Mouse (Mus musculus): Measurements from ENCODE around the gene Proz. TPM values are rescaled to one million over a fixed set of nuclear protein-coding genes. Genes with fewer than 3 reads are reported as not detected.
A peak's percentile ranks its signal among the peaks of the same experiment; 100 is the strongest.
"Not testable (repeated sequence)": the region's sequence is repeated elsewhere in the genome, so short reads cannot be mapped to it uniquely, and the experiment has no call there.

Gene Proz
- polyA plus RNA-seq, 1 experiment from 2014 or later: 0.20 TPM

DNA sequence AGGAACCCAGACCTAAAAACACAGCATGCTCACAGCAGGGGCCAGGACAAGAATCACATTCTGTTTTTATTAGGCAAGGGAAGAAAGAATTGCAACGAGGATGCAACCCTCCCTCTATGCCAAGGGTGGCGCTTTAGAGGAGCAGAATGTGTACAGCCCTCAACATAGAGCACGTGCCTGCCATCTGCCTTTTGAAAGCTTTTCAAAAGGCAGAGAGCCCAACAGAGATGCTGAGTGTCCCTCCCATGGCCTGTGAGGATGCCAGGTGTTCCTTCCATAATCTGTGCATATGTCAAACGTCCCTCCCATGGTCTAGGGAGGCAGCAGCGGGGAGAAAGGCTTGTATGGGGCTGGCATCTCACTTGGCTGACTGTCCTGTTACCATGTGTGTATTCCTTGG lies 13.1 kb upstream of the Proz start:
- 56% methylated on average over 5 of the region's 5 CpGs for WGBS
- 0 out of 2 replicates have a peak, but pooled peaks cover 5% of the 10 kb centered on the region for H3K27me3 ChIP-seq
- no peak overlapping the region for H3K4me3 ChIP-seq
- no peak overlapping the region for H3K4me2 ChIP-seq
- no peaks in the 10 kb centered on the region for H3K36me3 ChIP-seq
- H3K27ac ChIP-seq: no peak overlapping the region
- H3K4me1 ChIP-seq: no peaks in the 10 kb centered on the region
- H3K9ac ChIP-seq: no peak overlapping the region
- no peaks in the 10 kb centered on the region for H3K9me3 ChIP-seq
- ATAC-seq (ENCODE audit: insufficient number of reproducible peaks, insufficient read depth, low FRiP score, low TSS enrichment, low read depth): no peak

DNA sequence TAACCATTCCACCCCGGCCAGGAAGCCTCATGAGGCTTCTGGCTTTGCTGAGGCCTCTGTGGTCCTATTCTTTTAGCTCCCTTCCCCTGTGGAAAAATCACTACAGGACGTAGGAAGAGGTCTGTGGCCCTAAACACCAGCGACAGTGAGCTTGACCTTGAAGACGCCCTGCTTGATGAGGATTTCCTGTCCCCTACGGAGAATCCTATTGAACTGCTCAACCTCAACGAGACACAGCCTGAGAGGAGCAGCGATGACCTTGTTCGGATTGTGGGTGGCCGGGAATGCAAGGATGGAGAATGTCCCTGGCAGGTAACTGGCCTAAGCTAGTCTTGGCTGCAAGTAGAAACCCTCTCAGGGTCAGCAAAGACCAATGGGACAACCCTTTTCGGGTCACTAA lies 10.2 kb upstream of the Proz start:
- no peaks in the 10 kb centered on the region for H3K36me3 ChIP-seq
- H3K27me3 ChIP-seq: 0 out of 2 replicates have a peak, but pooled peaks cover 5% of the 10 kb centered on the region
- no peak overlapping the region for H3K4me3 ChIP-seq
- no peak overlapping the region for H3K9ac ChIP-seq
- ATAC-seq (ENCODE audit: insufficient number of reproducible peaks, insufficient read depth, low FRiP score, low TSS enrichment, low read depth): no peak
- no peaks in the 10 kb centered on the region for H3K9me3 ChIP-seq
- no peaks in the 10 kb centered on the region for H3K4me1 ChIP-seq
- no peak overlapping the region for H3K27ac ChIP-seq
- H3K4me2 ChIP-seq: no peak overlapping the region
- WGBS: 77% methylated on average over 10 of the region's 10 CpGs

DNA sequence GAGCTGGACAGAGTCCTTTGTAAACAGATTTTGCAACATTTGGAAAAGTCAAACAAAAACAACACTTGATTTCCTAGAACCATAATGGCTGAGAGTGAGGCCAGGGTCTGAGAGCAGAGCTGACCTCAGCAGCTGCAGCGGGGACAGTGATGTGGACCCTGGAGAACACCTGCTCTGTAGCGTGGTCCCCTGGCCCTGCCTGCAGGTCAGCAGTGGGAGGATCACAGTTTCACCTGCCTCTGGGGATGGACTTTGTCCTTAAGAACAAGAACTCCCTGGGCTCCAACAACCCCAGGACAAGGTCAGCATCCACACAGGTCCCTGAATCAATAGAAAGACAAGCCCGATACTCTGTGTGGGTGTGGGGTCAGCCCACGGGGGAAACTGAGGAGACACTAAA lies 3.4 kb upstream of the Proz start:
- no peak overlapping the region for H3K9ac ChIP-seq
- peaks cover 5% of the 10 kb centered on the region; the same call in 1 of the 2 replicates for H3K4me1 ChIP-seq
- H3K9me3 ChIP-seq: no peaks in the 10 kb centered on the region
- no peaks in the 10 kb centered on the region for H3K36me3 ChIP-seq
- ATAC-seq (ENCODE audit: insufficient number of reproducible peaks, insufficient read depth, low FRiP score, low TSS enrichment, low read depth): no peak
- H3K4me2 ChIP-seq: no peak overlapping the region
- H3K27ac ChIP-seq: no peak overlapping the region
- H3K27me3 ChIP-seq: no peaks in the 10 kb centered on the region
- no peak overlapping the region for H3K4me3 ChIP-seq
- 86% methylated on average over 4 of the region's 4 CpGs for WGBS

DNA sequence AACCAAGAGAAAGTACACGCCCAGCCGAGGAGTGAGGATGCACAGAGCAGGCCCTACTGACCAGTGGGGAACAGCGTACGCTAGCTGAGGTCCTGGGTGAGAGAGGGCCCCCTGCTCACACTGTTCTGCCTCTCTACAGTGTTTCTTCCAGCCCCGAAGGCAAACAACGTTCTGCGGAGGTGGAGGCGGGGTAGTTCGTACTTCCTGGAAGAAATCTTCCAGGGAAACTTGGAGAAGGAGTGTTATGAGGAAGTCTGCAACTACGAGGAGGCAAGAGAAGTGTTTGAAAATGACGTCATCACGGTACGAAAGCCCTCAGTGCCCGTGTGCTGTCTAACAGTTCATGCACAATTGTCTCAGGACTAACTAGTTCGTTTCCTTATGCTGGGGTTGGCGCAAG lies 2.4 kb downstream of the Proz start:
- Histone ChIP-seq H3K4me1 (no peaks in the 10 kb centered on the region), H3K9me3 (no peaks in the 10 kb centered on the region), H3K4me3 (no peak overlapping the region), H3K9ac (no peak overlapping the region), H3K4me2 (no peak overlapping the region), H3K27me3 (no peaks in the 10 kb centered on the region), H3K36me3 (no peaks in the 10 kb centered on the region), H3K27ac (no peak overlapping the region)
- ATAC-seq (ENCODE audit: insufficient number of reproducible peaks, insufficient read depth, low FRiP score, low TSS enrichment, low read depth): no peak
- 62% methylated on average over 16 of the region's 16 CpGs for WGBS

DNA sequence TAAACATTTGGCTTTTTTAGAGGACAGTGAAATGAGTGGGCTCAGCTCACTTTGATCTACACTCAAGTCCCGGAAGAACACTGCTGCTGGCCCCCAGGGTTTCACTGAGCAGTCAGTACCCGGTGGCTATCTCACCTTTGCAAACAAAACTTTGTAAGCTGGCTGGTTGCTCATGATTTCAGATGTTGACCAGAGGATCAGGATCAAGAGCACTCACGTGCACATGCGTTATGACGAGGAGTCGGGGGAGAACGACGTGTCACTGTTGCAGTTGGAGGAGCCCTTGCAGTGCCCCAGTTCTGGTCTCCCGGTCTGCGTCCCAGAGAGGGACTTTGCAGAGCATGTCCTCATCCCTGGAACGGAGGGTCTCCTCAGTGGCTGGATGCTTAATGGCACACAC lies 12.5 kb downstream of the Proz start:
- no peak overlapping the region for H3K27ac ChIP-seq
- no peaks in the 10 kb centered on the region for H3K4me1 ChIP-seq
- no peak overlapping the region for H3K4me3 ChIP-seq
- H3K4me2 ChIP-seq: no peak overlapping the region
- H3K9me3 ChIP-seq: no peaks in the 10 kb centered on the region
- H3K9ac ChIP-seq: no peak overlapping the region
- no peaks in the 10 kb centered on the region for H3K27me3 ChIP-seq
- WGBS: 89% methylated on average over 11 of the region's 11 CpGs
- ATAC-seq (ENCODE audit: insufficient number of reproducible peaks, insufficient read depth, low FRiP score, low TSS enrichment, low read depth): no peak
- H3K36me3 ChIP-seq: peaks cover 57% of the 10 kb centered on the region

DNA sequence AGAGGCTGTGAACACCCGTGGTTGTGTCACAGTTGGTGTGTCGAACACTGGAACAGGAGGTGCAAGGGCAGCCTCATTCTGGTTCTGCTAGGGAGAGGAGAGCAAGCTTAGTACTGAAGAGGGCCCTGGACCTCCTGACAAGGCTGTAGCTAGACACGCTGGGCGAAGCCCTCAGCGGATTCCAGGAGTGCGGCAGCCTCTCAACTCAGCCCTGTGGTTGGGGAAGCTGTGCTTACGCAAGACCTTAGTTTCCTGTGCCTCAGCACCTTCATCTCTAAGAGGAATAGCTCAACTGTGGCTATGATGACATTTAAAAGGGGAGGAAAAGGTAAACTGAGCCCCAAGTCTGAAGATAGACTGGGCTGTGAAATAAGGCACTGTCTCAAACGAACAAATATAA lies 14.3 kb downstream of the Proz start:
- WGBS: 95% methylated on average over 8 of the region's 8 CpGs
- Histone ChIP-seq H3K9me3 (no peaks in the 10 kb centered on the region), H3K27me3 (no peaks in the 10 kb centered on the region), H3K27ac (no peak overlapping the region), H3K4me1 (no peaks in the 10 kb centered on the region), H3K36me3 (peaks cover 74% of the 10 kb centered on the region), H3K4me3 (no peak overlapping the region), H3K4me2 (no peak overlapping the region), H3K9ac (no peak overlapping the region)
- ATAC-seq (ENCODE audit: insufficient number of reproducible peaks, insufficient read depth, low FRiP score, low TSS enrichment, low read depth): no peak

DNA sequence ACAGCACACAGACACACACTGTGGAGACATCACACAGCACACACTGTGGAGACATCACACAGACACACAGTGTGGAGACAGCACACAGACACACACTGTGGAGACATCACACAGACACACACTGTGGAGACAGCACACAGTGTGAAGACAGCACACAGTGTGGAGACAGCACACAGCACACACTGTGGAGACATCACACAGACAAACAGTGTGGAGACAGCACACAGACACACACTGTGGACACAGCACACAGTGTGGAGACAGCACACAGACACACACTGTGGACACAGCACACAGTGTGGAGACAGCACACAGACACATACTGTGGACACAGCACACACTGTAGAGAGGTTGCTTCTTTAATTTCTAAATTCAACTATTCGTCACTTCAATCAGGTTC lies 14.9 kb downstream of the Proz start:
- not testable (repeated sequence) for H3K4me3 ChIP-seq; ATAC-seq (ENCODE audit: insufficient number of reproducible peaks, insufficient read depth, low FRiP score, low TSS enrichment, low read depth); H3K27ac ChIP-seq; H3K9ac ChIP-seq; H3K9me3 ChIP-seq; H3K27me3 ChIP-seq; H3K4me2 ChIP-seq; H3K4me1 ChIP-seq
- 92% methylated on average over 1 of the region's 1 CpGs for WGBS
- H3K36me3 ChIP-seq: peaks cover 79% of the 10 kb centered on the region

DNA sequence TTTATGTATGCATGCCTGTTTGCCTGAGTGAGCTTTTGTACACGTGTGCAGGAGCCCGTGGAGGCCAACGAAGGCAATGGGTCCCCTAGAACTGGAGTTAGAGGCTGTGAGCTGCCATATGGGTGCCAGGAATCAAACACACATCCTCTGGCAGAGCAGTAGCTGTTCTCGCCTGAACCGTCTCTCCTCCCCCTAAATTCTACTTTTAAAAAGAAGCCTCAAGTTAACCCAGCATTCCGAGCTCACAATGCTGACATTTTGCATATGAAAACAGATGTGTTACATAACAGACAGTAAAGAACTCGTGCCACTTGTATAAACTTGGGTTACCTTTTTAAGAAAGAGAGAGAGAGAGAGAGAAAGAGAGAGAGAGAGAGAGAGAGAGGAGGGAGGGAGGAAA lies 16.8 kb downstream of the Proz start:
- H3K4me2 ChIP-seq: no peak overlapping the region
- ATAC-seq (ENCODE audit: insufficient number of reproducible peaks, insufficient read depth, low FRiP score, low TSS enrichment, low read depth): no peak
- H3K27me3 ChIP-seq: no peaks in the 10 kb centered on the region
- no peak overlapping the region for H3K27ac ChIP-seq
- 86% methylated on average over 7 of the region's 7 CpGs for WGBS
- no peaks in the 10 kb centered on the region for H3K9me3 ChIP-seq
- no peak overlapping the region for H3K9ac ChIP-seq
- no peaks in the 10 kb centered on the region for H3K4me1 ChIP-seq
- H3K4me3 ChIP-seq: no peak overlapping the region
- H3K36me3 ChIP-seq: peaks cover 97% of the 10 kb centered on the region

DNA sequence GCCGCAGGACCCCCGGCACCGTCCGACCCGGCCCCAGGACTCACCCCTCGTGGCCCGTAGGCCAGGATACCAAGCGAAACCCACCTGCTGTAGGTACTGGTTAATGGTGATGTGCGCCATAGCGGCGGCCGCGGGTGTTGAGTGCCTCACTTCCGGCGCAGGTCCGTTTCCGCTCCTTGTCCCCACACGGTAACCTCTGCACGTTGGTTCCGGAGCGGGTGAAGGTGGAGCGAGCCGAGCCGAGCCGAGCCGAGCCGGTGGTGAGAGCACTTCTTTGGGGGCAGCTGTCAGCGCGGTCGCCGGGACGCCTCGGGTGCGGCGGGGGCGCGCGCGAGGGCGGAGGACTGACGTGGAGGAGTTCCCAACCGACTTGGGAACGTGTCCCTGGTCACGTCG lies 44.0 kb downstream of the Proz start:
- H3K27ac ChIP-seq: peak overlapping the region; percentile 91
- under 1% methylated on average over 45 of the region's 45 CpGs for WGBS
- H3K4me2 ChIP-seq: peak overlapping the region; percentile 95
- peak overlapping the region; percentile 65 for H3K4me3 ChIP-seq
- no peaks in the 10 kb centered on the region for H3K27me3 ChIP-seq
- peak; percentile 79 for ATAC-seq (ENCODE audit: insufficient number of reproducible peaks, insufficient read depth, low FRiP score, low TSS enrichment, low read depth)
- H3K9ac ChIP-seq: peak overlapping the region; percentile 89
- H3K4me1 ChIP-seq: peaks cover 30% of the 10 kb centered on the region
- H3K9me3 ChIP-seq: no peaks in the 10 kb centered on the region
- H3K36me3 ChIP-seq: peaks cover 26% of the 10 kb centered on the region

DNA sequence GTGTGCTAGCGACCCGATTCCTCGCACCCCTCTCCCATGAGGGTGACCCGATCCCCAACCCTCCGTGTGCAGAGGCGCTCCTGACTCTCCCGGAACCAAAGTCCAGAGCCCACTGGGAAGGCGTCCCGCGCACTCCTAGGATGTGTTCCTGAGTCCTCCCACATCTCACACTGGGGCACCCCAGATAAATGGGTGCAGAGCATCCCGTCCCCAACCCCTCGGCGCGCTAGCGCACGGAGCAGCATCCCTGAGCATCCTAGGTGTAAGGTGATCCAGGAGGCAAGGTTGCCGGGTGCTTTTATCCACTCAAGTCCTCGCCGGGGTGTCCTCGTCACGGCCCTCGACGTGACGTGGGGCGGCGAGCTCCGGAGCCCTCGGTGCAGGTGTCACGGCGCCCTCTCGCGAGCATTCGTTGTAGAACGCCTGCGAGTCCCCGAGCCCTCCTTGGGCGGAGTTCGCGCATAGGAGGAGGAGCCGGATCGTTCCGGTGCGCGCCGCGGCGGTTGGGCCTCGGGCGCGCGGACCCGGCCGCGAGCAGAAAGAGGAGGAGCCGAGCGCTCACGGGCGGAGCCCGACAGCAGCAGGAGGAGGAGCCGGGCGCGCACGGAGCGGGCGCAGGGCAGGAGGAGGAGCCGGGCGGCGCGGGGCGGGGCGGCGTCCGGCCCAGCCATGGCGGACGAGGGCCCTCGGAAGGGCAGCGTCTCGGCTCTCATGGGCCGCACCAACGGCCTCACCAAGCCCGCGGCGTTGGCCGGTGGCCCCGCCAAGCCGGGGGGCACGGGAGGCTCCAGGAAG lies 44.6 kb downstream of the Proz start, which contains the start of the genes Pcid2 and Cul4a:
Gene Pcid2 (minus strand): TSS at position 373 of the 795 bp plus-strand sequence.
Gene Cul4a (plus strand): TSS at position 535 of the 795 bp plus-strand sequence.
- WGBS: under 1% methylated on average over 75 of the region's 87 CpGs
- ATAC-seq (ENCODE audit: insufficient number of reproducible peaks, insufficient read depth, low FRiP score, low TSS enrichment, low read depth): peak; percentile 94
- no peaks in the 10 kb centered on the region for H3K9me3 ChIP-seq

DNA sequence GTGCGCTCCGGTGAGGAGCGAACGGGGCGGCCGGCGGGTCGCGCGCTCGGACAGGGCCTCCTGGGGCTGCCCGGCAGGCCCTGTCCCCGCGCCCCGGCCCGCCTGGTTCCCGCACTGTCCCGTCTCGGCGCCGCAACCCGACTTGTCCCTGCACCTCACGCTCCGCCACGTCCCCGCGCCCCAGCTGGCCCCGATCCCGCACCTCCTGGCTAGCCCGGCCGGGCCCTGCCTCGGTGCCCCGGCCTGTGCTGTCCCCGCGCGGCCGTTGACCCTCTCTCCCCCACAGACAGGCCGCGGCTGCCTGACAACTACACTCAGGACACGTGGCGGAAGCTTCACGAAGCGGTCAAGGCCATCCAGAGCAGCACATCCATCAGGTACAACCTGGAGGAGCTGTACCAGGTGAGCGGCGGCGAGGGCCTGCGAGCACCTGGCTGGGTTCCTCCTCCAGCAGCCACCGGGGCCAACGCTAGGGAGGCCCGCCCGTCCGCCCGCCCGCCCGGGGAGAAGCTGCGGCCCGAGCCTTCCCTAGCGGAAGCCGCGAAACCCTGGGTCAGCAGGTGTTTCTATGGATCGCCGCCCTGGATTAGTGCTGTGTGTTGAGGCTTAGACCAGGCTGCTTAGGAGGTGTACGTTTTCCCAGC lies 45.3 kb downstream of the Proz start:
- Histone ChIP-seq H3K9ac (peak overlapping the region; percentile 88), H3K27me3 (no peaks in the 10 kb centered on the region), H3K27ac (peak overlapping the region; percentile 91), H3K9me3 (no peaks in the 10 kb centered on the region), H3K36me3 (peaks cover 21% of the 10 kb centered on the region), H3K4me3 (peak overlapping the region; percentile 65), H3K4me2 (peak overlapping the region; percentile 95), H3K4me1 (peaks cover 30% of the 10 kb centered on the region)
- under 1% methylated on average over 63 of the region's 63 CpGs for WGBS
- peak; percentile 40; the same call in 1 of the 2 replicates for ATAC-seq (ENCODE audit: insufficient number of reproducible peaks, insufficient read depth, low FRiP score, low TSS enrichment, low read depth)

More for the DNA sequence above, 44.6 kb downstream of the Proz start, which contains the start of the genes Pcid2 and Cul4a:
- peaks cover 21% of the 10 kb centered on the region for H3K36me3 ChIP-seq
- peak within 1 kb of the TSS; percentile 89 for H3K9ac ChIP-seq
- H3K4me3 ChIP-seq: peak within 1 kb of the TSS; percentile 65
- H3K4me1 ChIP-seq: peaks cover 30% of the 10 kb centered on the region
- peak within 1 kb of the TSS; percentile 91 for H3K27ac ChIP-seq
- peak within 1 kb of the TSS; percentile 95 for H3K4me2 ChIP-seq
- no peaks in the 10 kb centered on the region for H3K27me3 ChIP-seq
